Mouse (Mus musculus) forebrain, embryonic 12.5 days (tissue): ENCODE measurements around the gene Gp9. TPM values are rescaled to one million over a fixed set of nuclear protein-coding genes. Genes with fewer than 3 reads are reported as not detected.
"Not testable (repeated sequence)": the region's sequence is repeated elsewhere in the genome, so short reads cannot be mapped to it uniquely, and the experiment has no call there.

Source experiments
- ATAC-seq: fragments of 200-750 bp; cut with Nextera tagmentation; 2 replicates; pipeline ENCODE4 v1.8.0; 2017; ENCODE audit warnings: moderate TSS enrichment; ENCODE audit not compliant: low FRiP score
- H3K27ac ChIP-seq: fragments of 300-500 bp; sonication (generic); 2 replicates; pipeline ENCODE4 v1.5.1; 2016; ENCODE audit warnings: mild to moderate bottlenecking
- H3K27me3 ChIP-seq: fragments of 300-500 bp; sonication (generic); 2 replicates; pipeline ENCODE4 v1.6.1; 2016; ENCODE audit warnings: mild to moderate bottlenecking
- H3K36me3 ChIP-seq: fragments of 300-500 bp; sonication (generic); replicated peaks from 2 replicates; pipeline ENCODE4 v1.6.1; 2016; ENCODE audit warnings: mild to moderate bottlenecking
- H3K4me1 ChIP-seq: fragments of 300-500 bp; sonication (generic); 2 replicates; pipeline ENCODE4 v1.6.1; 2016
- H3K4me2 ChIP-seq: fragments of 300-500 bp; sonication (generic); 2 replicates; pipeline ENCODE4 v1.6.1; 2016; ENCODE audit warnings: mild to moderate bottlenecking, moderate library complexity
- H3K4me3 ChIP-seq: fragments of 300-500 bp; sonication (generic); replicated peaks from 2 replicates; pipeline ENCODE4 v1.5.1; 2016; ENCODE audit warnings: mild to moderate bottlenecking
- H3K9ac ChIP-seq: fragments of 300-500 bp; sonication (generic); 2 replicates; pipeline ENCODE4 v1.6.1; 2016; ENCODE audit warnings: mild to moderate bottlenecking
- H3K9me3 ChIP-seq: fragments of 300-500 bp; sonication (generic); 2 replicates; pipeline ENCODE4 v1.6.1; 2016
- WGBS: fragments of 180-500 bp; shearing (Covaris S2); methylation state at CpG from one replicate; pipeline ENCODE4 v1.1.7; 2016; 5-methylcytosine and 5-hydroxymethylcytosine counted together
- polyA plus RNA-seq: library from polyadenylated mRNA; unstranded; fragments of >200 nt; fragmentation: Nextera tagmentation; extraction: Ambion mirVana; gene quantifications from 2 replicates; pipeline ENCODE4 v1.2.1, GENCODE M21; 2016

The Gp9 gene
- polyA plus RNA-seq, 1 experiment from 2014 or later, result 0.88 TPM

- Histone ChIP-seq H3K36me3 (no peaks in the 10 kb centered on the region), H3K4me3 (no peak overlapping the region), H3K27me3 (no peaks in the 10 kb centered on the region), H3K9me3 (no peaks in the 10 kb centered on the region), H3K4me1 (no peaks in the 10 kb centered on the region; the same call in 1 of the 2 replicates), H3K4me2 (no peak overlapping the region), H3K27ac (no peak overlapping the region), H3K9ac (no peak overlapping the region)
- ATAC-seq, result no peak
- 94% methylated on average over 8 of the region's 8 CpGs for WGBS
Observed at GRCm38 (mm10) chr6:87756896-87757295, 21.0 kb upstream of the Gp9 start.

- no peak overlapping the region for H3K9ac ChIP-seq
Observed at GRCm38 (mm10) chr6:87759404-87759803, 18.5 kb upstream of the Gp9 start.

GRCm38 (mm10) chr6:87759850-87760249 is 18.0 kb upstream of the Gp9 start:
- H3K27me3 ChIP-seq, result no peaks in the 10 kb centered on the region
- H3K9me3 ChIP-seq, result no peaks in the 10 kb centered on the region
- H3K9ac ChIP-seq, result no peak overlapping the region
- H3K36me3 ChIP-seq, result no peaks in the 10 kb centered on the region
- no peak overlapping the region for H3K4me3 ChIP-seq
- 80% methylated on average over 3 of the region's 3 CpGs for WGBS
- ATAC-seq, result no peak
- H3K4me2 ChIP-seq, result no peak overlapping the region
- no peak overlapping the region for H3K27ac ChIP-seq
- no peaks in the 10 kb centered on the region for H3K4me1 ChIP-seq

More at GRCm38 (mm10) chr6:87759404-87759803, 18.5 kb upstream of the Gp9 start:
- no peak for ATAC-seq
- WGBS, result 75% methylated on average over 3 of the region's 3 CpGs
- Histone ChIP-seq H3K4me2 (no peak overlapping the region), H3K4me3 (no peak overlapping the region), H3K27ac (no peak overlapping the region), H3K9me3 (no peaks in the 10 kb centered on the region), H3K27me3 (no peaks in the 10 kb centered on the region), H3K4me1 (no peaks in the 10 kb centered on the region), H3K36me3 (no peaks in the 10 kb centered on the region)

- H3K36me3 ChIP-seq, result no peaks in the 10 kb centered on the region
- 87% methylated on average over 5 of the region's 5 CpGs for WGBS
- H3K4me2 ChIP-seq, result no peak overlapping the region
- H3K27me3 ChIP-seq, result no peaks in the 10 kb centered on the region
- H3K4me3 ChIP-seq, result no peak overlapping the region
- no peaks in the 10 kb centered on the region for H3K4me1 ChIP-seq
- no peaks in the 10 kb centered on the region for H3K9me3 ChIP-seq
- no peak overlapping the region for H3K9ac ChIP-seq
- no peak for ATAC-seq
- no peak overlapping the region for H3K27ac ChIP-seq
Observed at GRCm38 (mm10) chr6:87762161-87762560, 15.7 kb upstream of the Gp9 start.

GRCm38 (mm10) chr6:87763376-87764280 is 14.2 kb upstream of the Gp9 start:
- Histone ChIP-seq H3K27ac (no peak overlapping the region), H3K4me2 (no peak overlapping the region), H3K9ac (no peak overlapping the region), H3K36me3 (no peaks in the 10 kb centered on the region), H3K4me1 (no peaks in the 10 kb centered on the region), H3K4me3 (no peak overlapping the region), H3K27me3 (no peaks in the 10 kb centered on the region), H3K9me3 (no peaks in the 10 kb centered on the region)
- 69% methylated on average over 4 of the region's 4 CpGs for WGBS
- ATAC-seq, result no peak

GRCm38 (mm10) chr6:87764296-87764695 is 13.6 kb upstream of the Gp9 start:
- ATAC-seq, H3K4me3 ChIP-seq, H3K36me3 ChIP-seq, H3K4me1 ChIP-seq, H3K9ac ChIP-seq, H3K9me3 ChIP-seq, H3K27ac ChIP-seq, H3K27me3 ChIP-seq, H3K4me2 ChIP-seq: not testable (repeated sequence)
- WGBS, result 91% methylated on average over 2 of the region's 2 CpGs

- no peaks in the 10 kb centered on the region for H3K27me3 ChIP-seq
- no peak overlapping the region for H3K27ac ChIP-seq
- ATAC-seq, result no peak
- no peaks in the 10 kb centered on the region for H3K4me1 ChIP-seq
- WGBS, result 62% methylated on average over 8 of the region's 8 CpGs
- H3K36me3 ChIP-seq, result no peaks in the 10 kb centered on the region
- no peak overlapping the region for H3K4me2 ChIP-seq
- H3K9ac ChIP-seq, result no peak overlapping the region
- H3K4me3 ChIP-seq, result no peak overlapping the region
- no peaks in the 10 kb centered on the region for H3K9me3 ChIP-seq
Observed at GRCm38 (mm10) chr6:87770626-87771025, 7.2 kb upstream of the Gp9 start.

GRCm38 (mm10) chr6:87774466-87774865 is 3.4 kb upstream of the Gp9 start:
- WGBS, result 49% methylated on average over 1 of the region's 1 CpGs
- Histone ChIP-seq H3K4me3 (no peak overlapping the region), H3K9me3 (no peaks in the 10 kb centered on the region), H3K4me1 (no peaks in the 10 kb centered on the region), H3K36me3 (no peaks in the 10 kb centered on the region), H3K9ac (no peak overlapping the region), H3K4me2 (no peak overlapping the region), H3K27me3 (no peaks in the 10 kb centered on the region), H3K27ac (no peak overlapping the region)
- ATAC-seq, result no peak

GRCm38 (mm10) chr6:87774909-87775308 is 3.0 kb upstream of the Gp9 start:
- Histone ChIP-seq H3K9ac (no peak overlapping the region), H3K4me2 (no peak overlapping the region), H3K9me3 (no peaks in the 10 kb centered on the region), H3K27me3 (no peaks in the 10 kb centered on the region), H3K36me3 (no peaks in the 10 kb centered on the region), H3K27ac (no peak overlapping the region), H3K4me3 (no peak overlapping the region), H3K4me1 (no peaks in the 10 kb centered on the region)
- no peak for ATAC-seq
- 85% methylated on average over 9 of the region's 9 CpGs for WGBS

- H3K36me3 ChIP-seq, result no peaks in the 10 kb centered on the region
Observed at GRCm38 (mm10) chr6:87775588-87776245, 2.2 kb upstream of the Gp9 start.

GRCm38 (mm10) chr6:87776663-87777062 is 1.2 kb upstream of the Gp9 start:
- Histone ChIP-seq H3K27me3 (no peaks in the 10 kb centered on the region), H3K4me1 (no peaks in the 10 kb centered on the region), H3K9ac (no peak overlapping the region), H3K36me3 (no peaks in the 10 kb centered on the region), H3K4me2 (no peak overlapping the region), H3K27ac (no peak overlapping the region), H3K9me3 (no peaks in the 10 kb centered on the region), H3K4me3 (no peak overlapping the region)
- WGBS, result 100% methylated on average over 1 of the region's 1 CpGs
- no peak for ATAC-seq

More at GRCm38 (mm10) chr6:87775588-87776245, 2.2 kb upstream of the Gp9 start:
- Histone ChIP-seq H3K9ac (no peak overlapping the region), H3K4me2 (no peak overlapping the region), H3K27me3 (no peaks in the 10 kb centered on the region), H3K4me3 (no peak overlapping the region), H3K9me3 (no peaks in the 10 kb centered on the region), H3K4me1 (no peaks in the 10 kb centered on the region), H3K27ac (no peak overlapping the region)
- 78% methylated on average over 3 of the region's 3 CpGs for WGBS
- no peak for ATAC-seq

GRCm38 (mm10) chr6:87778294-87779173 is 662 bp downstream of the Gp9 start:
- Histone ChIP-seq H3K27me3 (no peaks in the 10 kb centered on the region), H3K27ac (no peak overlapping the region), H3K4me1 (no peaks in the 10 kb centered on the region), H3K9me3 (no peaks in the 10 kb centered on the region), H3K36me3 (no peaks in the 10 kb centered on the region), H3K4me3 (no peak overlapping the region), H3K4me2 (no peak overlapping the region), H3K9ac (no peak overlapping the region)
- ATAC-seq, result no peak
- WGBS, result 81% methylated on average over 11 of the region's 11 CpGs
